Mouse (Mus musculus) heart, embryonic 12.5 days (tissue): ENCODE measurements around the gene Sema4f. TPM values are rescaled to one million over a fixed set of nuclear protein-coding genes. Genes with fewer than 3 reads are reported as not detected.
A peak's percentile ranks its signal among the peaks of the same experiment; 100 is the strongest.

Source experiments
- ATAC-seq: fragments of 200-750 bp; cut with Nextera tagmentation; 2 replicates; pipeline ENCODE4 v1.8.0; 2017; ENCODE audit warnings: moderate TSS enrichment, moderate library complexity; ENCODE audit not compliant: insufficient number of reproducible peaks, low FRiP score
- H3K27ac ChIP-seq: fragments of 300-500 bp; sonication (generic); 2 replicates; pipeline ENCODE4 v1.5.1; 2016; ENCODE audit warnings: mild to moderate bottlenecking, moderate library complexity; ENCODE audit not compliant: poor library complexity, severe bottlenecking
- H3K27me3 ChIP-seq: fragments of 300-500 bp; sonication (generic); replicated peaks from 2 replicates; pipeline ENCODE4 v1.6.1; 2016; ENCODE audit warnings: mild to moderate bottlenecking, moderate library complexity
- H3K36me3 ChIP-seq: fragments of 300-500 bp; sonication (generic); 2 replicates; pipeline ENCODE4 v1.6.1; 2016; ENCODE audit warnings: mild to moderate bottlenecking, moderate library complexity
- H3K4me1 ChIP-seq: fragments of 300-500 bp; sonication (generic); replicated peaks from 2 replicates; pipeline ENCODE4 v1.6.1; 2016; ENCODE audit warnings: mild to moderate bottlenecking
- H3K4me2 ChIP-seq: fragments of 300-500 bp; sonication (generic); 2 replicates; pipeline ENCODE4 v1.6.1; 2016; ENCODE audit warnings: mild to moderate bottlenecking, moderate library complexity
- H3K4me3 ChIP-seq: fragments of 300-500 bp; sonication (generic); 2 replicates; pipeline ENCODE4 v1.5.1; 2016; ENCODE audit warnings: mild to moderate bottlenecking
- H3K9ac ChIP-seq: fragments of 300-500 bp; sonication (generic); 2 replicates; pipeline ENCODE4 v1.6.1; 2016; ENCODE audit warnings: mild to moderate bottlenecking, moderate library complexity
- H3K9me3 ChIP-seq: fragments of 300-500 bp; sonication (generic); replicated peaks from 2 replicates; pipeline ENCODE4 v1.6.1; 2016; ENCODE audit warnings: mild to moderate bottlenecking, moderate library complexity
- WGBS: fragments of 180-500 bp; shearing (Covaris S2); methylation state at CpG from one replicate; pipeline ENCODE4 v1.1.7; 2016; 5-methylcytosine and 5-hydroxymethylcytosine counted together
- polyA plus RNA-seq: library from polyadenylated mRNA; unstranded; fragments of >200 nt; fragmentation: Nextera tagmentation; extraction: Ambion mirVana; gene quantifications from 2 replicates; pipeline ENCODE4 v1.2.1, GENCODE M21; 2016

Sema4f gene
- polyA plus RNA-seq, 1 experiment from 2014 or later: 0.37 TPM

DNA sequence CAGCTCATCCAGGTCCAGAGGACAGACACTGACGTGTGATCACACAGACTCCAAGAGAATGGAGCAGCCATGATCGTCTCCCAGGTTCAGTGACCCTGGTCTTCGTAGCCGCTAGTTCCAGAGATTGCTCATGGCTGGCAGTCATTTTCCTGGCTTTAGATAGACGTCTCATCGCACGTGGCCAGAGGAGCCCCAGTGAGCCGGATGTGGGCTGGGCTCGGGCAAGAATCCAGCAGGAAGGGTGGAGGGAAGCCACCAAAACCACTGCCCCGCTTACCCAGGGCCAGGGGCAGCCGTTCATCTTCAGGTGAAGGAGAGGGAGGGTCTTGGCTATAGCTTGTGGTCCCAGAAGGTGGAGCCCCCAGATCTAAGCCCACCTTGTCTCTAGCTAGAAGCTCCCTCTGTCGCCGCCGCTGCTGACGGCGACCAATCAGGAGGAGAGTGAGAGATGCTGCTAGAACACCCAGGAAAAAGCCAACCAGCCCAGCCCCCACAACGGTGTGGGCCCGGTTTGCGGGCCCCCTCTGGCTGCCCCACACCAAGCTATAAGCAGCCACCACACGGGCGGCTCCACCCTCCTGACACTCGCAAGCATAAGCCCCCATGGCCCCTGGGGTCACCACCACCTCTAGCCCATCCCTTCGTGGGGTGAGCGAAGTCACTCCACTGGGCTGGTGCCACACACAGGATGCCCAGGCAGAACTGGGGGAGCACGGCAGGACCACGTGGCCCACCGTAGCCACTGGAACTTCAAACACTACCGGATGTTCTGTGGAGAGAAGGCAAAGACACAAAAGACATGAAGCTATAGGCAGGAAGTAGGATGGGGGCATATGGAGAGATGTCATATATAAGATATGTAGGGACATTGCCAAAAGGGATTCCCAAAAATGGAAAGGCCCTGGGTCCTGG lies 26.0 kb downstream of the Sema4f start:
- Histone ChIP-seq H3K9me3 (no peaks in the 10 kb centered on the region), H3K4me3 (no peak overlapping the region), H3K36me3 (no peaks in the 10 kb centered on the region), H3K27ac (no peak overlapping the region), H3K4me1 (no peaks in the 10 kb centered on the region), H3K4me2 (no peak overlapping the region), H3K9ac (no peak overlapping the region), H3K27me3 (peaks cover 20% of the 10 kb centered on the region)
- WGBS: 64% methylated on average over 28 of the region's 28 CpGs
- ATAC-seq: no peak

- Histone ChIP-seq H3K27me3 (0 out of 2 replicates have a peak, but pooled peaks cover under 1% of the 10 kb centered on the region), H3K36me3 (no peaks in the 10 kb centered on the region), H3K9me3 (no peaks in the 10 kb centered on the region), H3K27ac (no peak overlapping the region), H3K4me2 (no peak overlapping the region), H3K4me3 (no peak overlapping the region), H3K4me1 (no peaks in the 10 kb centered on the region), H3K9ac (no peak overlapping the region)
- 79% methylated on average over 5 of the region's 5 CpGs for WGBS
- ATAC-seq: no peak
Observed at GRCm38 (mm10) chr6:82911303-82911702, 28.3 kb downstream of the Sema4f start.

DNA sequence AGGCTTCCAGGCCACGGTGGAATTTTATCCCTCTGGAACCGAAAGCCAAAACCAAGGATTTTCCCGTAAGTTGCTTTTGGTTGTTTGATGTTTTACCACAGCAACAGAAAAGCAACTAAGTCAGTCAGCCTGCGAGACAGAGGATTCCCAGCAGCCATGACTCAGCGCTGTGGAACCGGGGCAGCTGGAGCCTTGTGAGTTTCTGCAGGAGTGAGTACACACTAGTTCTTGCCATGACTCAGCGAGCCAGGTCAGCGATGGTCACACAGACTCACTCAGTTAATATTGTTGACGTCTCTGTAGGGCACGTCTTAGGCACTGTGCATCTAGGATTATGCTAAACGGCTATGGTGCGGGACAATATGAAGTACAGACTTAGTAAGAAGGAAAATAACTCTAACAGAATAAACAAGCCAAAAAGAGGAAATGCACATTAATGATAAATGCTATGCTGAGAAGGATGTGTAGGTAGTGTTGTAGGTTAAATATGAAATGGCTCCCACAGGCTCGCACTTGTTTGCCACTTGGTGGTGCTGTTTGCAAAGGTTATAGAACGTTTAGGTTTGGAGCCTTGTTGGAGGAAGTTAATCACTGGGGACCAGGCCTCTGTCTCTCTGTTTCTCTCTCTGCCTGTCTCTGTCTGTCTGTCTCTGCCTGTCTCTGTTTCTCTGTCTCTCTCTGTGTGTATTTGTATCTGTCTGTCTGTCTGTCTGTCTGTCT lies 30.3 kb downstream of the Sema4f start:
- no peak overlapping the region for H3K4me2 ChIP-seq
- no peak overlapping the region for H3K4me3 ChIP-seq
- H3K27me3 ChIP-seq: 0 out of 2 replicates have a peak, but pooled peaks cover 4% of the 10 kb centered on the region
- no peak overlapping the region for H3K9ac ChIP-seq
- H3K27ac ChIP-seq: no peak overlapping the region
- no peaks in the 10 kb centered on the region for H3K36me3 ChIP-seq
- H3K9me3 ChIP-seq: no peaks in the 10 kb centered on the region
- WGBS: 60% methylated on average over 14 of the region's 14 CpGs
- H3K4me1 ChIP-seq: no peaks in the 10 kb centered on the region
- peak; percentile 68; the same call in 1 of the 2 replicates for ATAC-seq

DNA sequence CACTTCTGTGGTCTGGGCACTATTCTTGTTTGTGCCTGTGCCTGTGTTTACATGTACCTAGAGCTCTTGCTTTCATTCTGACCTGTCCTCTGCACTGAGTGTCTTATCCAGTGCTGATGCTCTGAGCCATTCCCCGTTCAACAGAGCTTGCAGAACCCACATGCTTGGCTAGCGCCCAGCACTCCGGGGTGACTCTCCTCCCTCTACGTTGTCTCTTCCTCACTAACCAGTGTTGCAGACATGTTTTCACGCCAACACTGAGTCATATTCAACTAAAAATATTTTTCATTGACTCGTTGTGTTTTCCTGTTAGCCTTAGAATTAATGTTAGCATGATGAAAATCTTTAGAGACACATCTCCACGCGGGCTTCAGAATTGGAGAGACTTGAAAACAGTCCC lies 31.5 kb downstream of the Sema4f start:
- Histone ChIP-seq H3K4me2 (no peak overlapping the region), H3K4me1 (no peaks in the 10 kb centered on the region), H3K9me3 (no peaks in the 10 kb centered on the region), H3K27me3 (0 out of 2 replicates have a peak, but pooled peaks cover 7% of the 10 kb centered on the region), H3K4me3 (no peak overlapping the region), H3K9ac (no peak overlapping the region), H3K27ac (no peak overlapping the region), H3K36me3 (no peaks in the 10 kb centered on the region)
- WGBS: 73% methylated on average over 8 of the region's 8 CpGs
- ATAC-seq: no peak

- 77% methylated on average over 3 of the region's 3 CpGs for WGBS
- 0 out of 2 replicates have a peak, but pooled peaks cover 7% of the 10 kb centered on the region for H3K27me3 ChIP-seq
- no peak overlapping the region for H3K27ac ChIP-seq
- no peaks in the 10 kb centered on the region for H3K36me3 ChIP-seq
- H3K9me3 ChIP-seq: no peaks in the 10 kb centered on the region
- H3K4me2 ChIP-seq: no peak overlapping the region
- no peaks in the 10 kb centered on the region; the same call in 1 of the 2 replicates for H3K4me1 ChIP-seq
- H3K4me3 ChIP-seq: no peak overlapping the region
- no peak overlapping the region for H3K9ac ChIP-seq
- no peak for ATAC-seq
Observed at GRCm38 (mm10) chr6:82906985-82907384, 32.6 kb downstream of the Sema4f start.

DNA sequence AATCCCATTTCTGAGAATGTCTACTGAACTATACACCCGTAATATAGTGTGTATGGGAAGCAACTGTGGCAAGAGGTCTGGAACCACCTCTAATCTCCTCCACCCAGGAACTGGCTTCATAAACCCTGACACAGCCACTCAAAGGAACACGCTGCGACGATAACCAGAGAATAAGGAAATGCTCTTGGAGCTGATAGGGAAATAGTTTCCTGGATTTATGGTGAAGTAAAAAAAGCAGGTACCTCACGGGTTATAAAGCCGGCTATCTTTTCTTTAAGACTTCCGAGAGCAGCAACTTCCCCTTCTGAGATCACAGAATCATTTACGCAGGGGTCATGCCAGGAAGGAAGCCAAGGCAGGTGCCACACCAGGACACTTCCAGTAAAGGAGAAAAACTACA lies 37.0 kb downstream of the Sema4f start:
- no peaks in the 10 kb centered on the region for H3K36me3 ChIP-seq
- H3K9me3 ChIP-seq: no peaks in the 10 kb centered on the region
- 20% methylated on average over 8 of the region's 8 CpGs for WGBS
- 0 out of 2 replicates have a peak, but pooled peaks cover 7% of the 10 kb centered on the region for H3K27me3 ChIP-seq
- H3K4me1 ChIP-seq: peaks cover 18% of the 10 kb centered on the region
- no peak overlapping the region for H3K27ac ChIP-seq
- H3K4me2 ChIP-seq: no peak overlapping the region
- H3K4me3 ChIP-seq: no peak overlapping the region
- no peak overlapping the region for H3K9ac ChIP-seq
- ATAC-seq: no peak

- H3K9me3 ChIP-seq: no peaks in the 10 kb centered on the region
- peaks cover 24% of the 10 kb centered on the region for H3K4me1 ChIP-seq
- H3K4me3 ChIP-seq: no peak overlapping the region
- H3K27ac ChIP-seq: no peak overlapping the region
- ATAC-seq: no peak; the same call in 1 of the 2 replicates
- 0 out of 2 replicates have a peak, but pooled peaks cover 1% of the 10 kb centered on the region for H3K27me3 ChIP-seq
- H3K36me3 ChIP-seq: no peaks in the 10 kb centered on the region
- H3K4me2 ChIP-seq: no peak overlapping the region
- H3K9ac ChIP-seq: no peak overlapping the region
- WGBS: 41% methylated on average over 4 of the region's 4 CpGs
Observed at GRCm38 (mm10) chr6:82898745-82899144, 40.8 kb downstream of the Sema4f start.

- 68% methylated on average over 4 of the region's 4 CpGs for WGBS
Observed at GRCm38 (mm10) chr6:82898227-82898626, 41.3 kb downstream of the Sema4f start.

DNA sequence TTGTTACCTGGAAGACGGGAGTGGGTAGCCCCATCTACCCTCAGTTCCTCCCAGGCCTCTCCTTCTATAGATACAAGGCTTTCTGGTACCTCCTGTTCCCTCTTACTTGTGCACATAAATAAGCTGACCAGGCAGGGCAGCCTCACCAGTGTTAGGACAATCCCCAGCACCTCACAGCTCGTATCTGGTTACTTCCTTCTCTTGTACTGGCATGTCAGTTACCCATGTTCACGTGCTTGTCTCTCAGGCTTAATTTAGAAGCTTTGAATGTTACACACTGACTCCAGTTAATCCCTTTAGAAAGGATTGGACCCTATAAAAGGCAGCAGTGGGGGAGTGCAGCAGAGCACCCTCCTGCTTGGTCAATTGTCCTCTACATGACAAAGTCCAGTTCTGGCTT lies 42.3 kb downstream of the Sema4f start:
- H3K9me3 ChIP-seq: no peaks in the 10 kb centered on the region
- no peaks in the 10 kb centered on the region for H3K27me3 ChIP-seq
- H3K4me1 ChIP-seq: peaks cover 26% of the 10 kb centered on the region
- peak overlapping the region; percentile 79 for H3K27ac ChIP-seq
- WGBS: 51% methylated on average over 3 of the region's 3 CpGs
- H3K4me3 ChIP-seq: no peak overlapping the region
- H3K4me2 ChIP-seq: no peak overlapping the region
- no peaks in the 10 kb centered on the region for H3K36me3 ChIP-seq
- H3K9ac ChIP-seq: no peak overlapping the region
- ATAC-seq: 0 out of 2 replicates have a peak, but pooled peaks have one; percentile 31

More at GRCm38 (mm10) chr6:82898227-82898626, 41.3 kb downstream of the Sema4f start:
- Histone ChIP-seq H3K27ac (peak overlapping the region; percentile 79; the same call in 1 of the 2 replicates), H3K4me1 (peaks cover 26% of the 10 kb centered on the region), H3K27me3 (no peaks in the 10 kb centered on the region), H3K4me2 (no peak overlapping the region), H3K9ac (no peak overlapping the region), H3K4me3 (no peak overlapping the region), H3K36me3 (no peaks in the 10 kb centered on the region), H3K9me3 (no peaks in the 10 kb centered on the region)
- ATAC-seq: no peak

GRCm38 (mm10) chr6:82893415-82893814 lies 46.2 kb downstream of the Sema4f start:
- Histone ChIP-seq H3K9ac (no peak overlapping the region), H3K4me1 (peaks cover 22% of the 10 kb centered on the region), H3K4me3 (no peak overlapping the region), H3K4me2 (no peak overlapping the region), H3K9me3 (no peaks in the 10 kb centered on the region), H3K27me3 (no peaks in the 10 kb centered on the region), H3K36me3 (no peaks in the 10 kb centered on the region), H3K27ac (no peak overlapping the region)
- WGBS: 55% methylated on average over 3 of the region's 3 CpGs
- ATAC-seq: no peak

DNA sequence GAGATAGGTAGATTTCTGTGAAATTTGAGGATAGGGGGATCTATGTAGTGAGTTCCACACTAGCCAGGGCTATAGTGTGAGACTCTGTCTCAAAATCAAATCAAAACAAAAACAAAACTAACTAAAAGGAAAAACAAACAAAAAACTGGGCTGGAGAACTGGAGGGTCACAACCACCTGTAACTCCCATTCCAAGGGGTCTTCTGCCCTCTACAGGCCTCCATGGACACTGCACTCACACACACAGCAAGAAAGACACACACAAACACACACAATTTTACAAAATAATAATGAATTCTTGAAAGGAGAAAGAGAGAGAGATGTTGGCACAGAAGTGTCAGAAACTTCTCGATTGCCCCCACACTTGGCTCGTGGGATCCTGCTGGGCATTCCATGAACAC lies 47.0 kb downstream of the Sema4f start:
- 61% methylated on average over 2 of the region's 2 CpGs for WGBS
- Histone ChIP-seq H3K9ac (no peak overlapping the region), H3K9me3 (no peaks in the 10 kb centered on the region), H3K27me3 (no peaks in the 10 kb centered on the region), H3K4me2 (no peak overlapping the region), H3K4me1 (peaks cover 13% of the 10 kb centered on the region), H3K4me3 (no peak overlapping the region), H3K36me3 (no peaks in the 10 kb centered on the region), H3K27ac (no peak overlapping the region)
- no peak for ATAC-seq
